Mouse (Mus musculus) mouse embryonic stem cell (cell line): ENCODE measurements around the gene Kansl2.
"Not testable (repeated sequence)": the region's sequence is repeated elsewhere in the genome, so short reads cannot be mapped to it uniquely, and the experiment has no call there.

Experiments used
- in situ Hi-C, 2 experiments: fragments of 300-500 bp; cut with MboI; formaldehyde crosslinking; loops; 1 replicate in 1 of 2; 3 replicates in 1 of 2; pipeline ENCODE4 v1.14.3; 2019 to 2020; ENCODE audit warnings: low sequenced_read_pairs in 2 of 2, low pct_unique_long_range_greater_than_20kb in 1 of 2, mixed read lengths in 1 of 2; ENCODE audit not compliant: unreplicated experiment in 1 of 2

The Kansl2 gene

GRCm38 (mm10) chr15:98541064-98541463 lies 7.0 kb upstream of the Kansl2 start:
- in situ Hi-C loops, result no loop called here

- in situ Hi-C loops, result no loop called here
Observed at GRCm38 (mm10) chr15:98537923-98538322, 3.9 kb upstream of the Kansl2 start.

GRCm38 (mm10) chr15:98536828-98537510 lies 2.9 kb upstream of the Kansl2 start:
- in situ Hi-C loops, result no loop called here

GRCm38 (mm10) chr15:98535921-98536320 lies 1.9 kb upstream of the Kansl2 start:
- in situ Hi-C loops, result no loop called here

GRCm38 (mm10) chr15:98533035-98533531 lies 981 bp downstream of the Kansl2 start:
- in situ Hi-C loops, result no loop called here

- in situ Hi-C loops, result no loop called here
Observed at GRCm38 (mm10) chr15:98532281-98532680, 1.8 kb downstream of the Kansl2 start.

- in situ Hi-C loops, result no loop called here
Observed at GRCm38 (mm10) chr15:98528066-98528563, 5.9 kb downstream of the Kansl2 start.

GRCm38 (mm10) chr15:98527056-98527771 lies 6.8 kb downstream of the Kansl2 start:
- in situ Hi-C loops, result no loop called here

GRCm38 (mm10) chr15:98526057-98526456 lies 8.0 kb downstream of the Kansl2 start:
- in situ Hi-C loops, result no loop called here

GRCm38 (mm10) chr15:98521245-98521644 lies 12.8 kb downstream of the Kansl2 start:
- in situ Hi-C loops, result no loop called here

- in situ Hi-C loops, result no loop called here
Observed at GRCm38 (mm10) chr15:98517380-98518355, 16.4 kb downstream of the Kansl2 start.

GRCm38 (mm10) chr15:98514845-98515244 lies 19.2 kb downstream of the Kansl2 start:
- in situ Hi-C loops, result not testable (repeated sequence)

GRCm38 (mm10) chr15:98514146-98514545 lies 19.9 kb downstream of the Kansl2 start:
- in situ Hi-C loops, result no loop called here

- in situ Hi-C loops, result not testable (repeated sequence)
Observed at GRCm38 (mm10) chr15:98513676-98514075, 20.4 kb downstream of the Kansl2 start.

- in situ Hi-C loops, result no loop called here
Observed at GRCm38 (mm10) chr15:98512799-98513321, 21.2 kb downstream of the Kansl2 start.

- in situ Hi-C loops, result no loop called here
Observed at GRCm38 (mm10) chr15:98512232-98512631, 21.8 kb downstream of the Kansl2 start.

GRCm38 (mm10) chr15:98511386-98511928 lies 22.6 kb downstream of the Kansl2 start:
- in situ Hi-C loops, result no loop called here
